In genomic region chr5:146576668-146577067, GRCm38 (mm10) we compare ENCODE assay signal across 30 mouse cellular contexts. TPM values are rescaled to one million over a fixed set of nuclear protein-coding genes. Genes with fewer than 3 reads are reported as not detected.
DNase-seq lines count a peak whose midpoint lies in the region; ATAC-seq and TF ChIP-seq lines count a peak whose summit lies in the region.
"Had no signal": no experiment of that assay in that cellular context is flagged by ENCODE, and none has a peak within 500 bp of the region (broad histone marks: within the 10 kb centered on the region; RNA-seq: fewer than 3 reads in every experiment).

No protein-coding gene starts in this region.

- WGBS in heart, adult 2 months = 84% methylated on average over 3 of the region's 3 CpGs
- 76% methylated on average over 3 of the region's 3 CpGs for WGBS in liver, postnatal 0 days (ENCODE audit: insufficient replicate concordance)
- WGBS in liver, embryonic 12.5 days (ENCODE audit: insufficient replicate concordance) = 72% methylated on average over 3 of the region's 3 CpGs

- H3K4me3 ChIP-seq in heart, adult 2 months = no peak overlapping the region
- H3K4me3 ChIP-seq in liver, postnatal 0 days (ENCODE audit: low read depth, low read length) = no peak overlapping the region
- H3K4me3 ChIP-seq in liver, embryonic 12.5 days = no peak overlapping the region
- no peak overlapping the region for H3K4me3 ChIP-seq in ES-Bruce4 (ENCODE audit: low read depth, low read length)
- H3K4me3 ChIP-seq: embryonic facial prominence, embryonic 10.5 days; hindbrain, embryonic 10.5 days; limb, embryonic 12.5 days had no signal

- 0 out of 2 replicates have a peak, but pooled peaks have one; percentile 6 for TF ChIP-seq CTCF in heart, adult 2 months (IDR thresholded peaks at IDR 0.05)
- peak; percentile 30; the same call in 1 of the 2 replicates for TF ChIP-seq CTCF in liver, postnatal 0 days (IDR thresholded peaks at IDR 0.05; ENCODE audit: low read depth)
- peak; percentile 53 for TF ChIP-seq CTCF in ES-Bruce4 (IDR thresholded peaks at IDR 0.05; ENCODE audit: low read depth, low read length)
- 0 out of 2 replicates have a peak, but pooled peaks have one; percentile 14 for TF ChIP-seq CTCF in brain, embryonic 14.5 days (IDR thresholded peaks at IDR 0.05; ENCODE audit: borderline replicate concordance, extremely low read depth, insufficient read depth, insufficient read length)

- no peak overlapping the region for H3K9ac ChIP-seq in heart, adult 2 months (ENCODE audit: low read depth, low read length)
- no peak overlapping the region for H3K9ac ChIP-seq in liver, postnatal 0 days (replicated peaks)
- H3K9ac ChIP-seq in liver, embryonic 12.5 days = no peak overlapping the region
- no peak overlapping the region for H3K9ac ChIP-seq in ES-Bruce4 (ENCODE audit: low read depth, poor library complexity, severe bottlenecking)
- H3K9ac ChIP-seq: limb, embryonic 12.5 days had no signal

- no peaks in the 10 kb centered on the region for H3K79me2 ChIP-seq in heart, adult 2 months (replicated peaks; ENCODE audit: control insufficient read depth, insufficient read depth, low read length)

- intact Hi-C loops in heart, adult 2 months (cut with DNase I) = no loop called here
- intact Hi-C loops in heart, postnatal 36 days (cut with DNase I) = no loop called here

- H3K9me3 ChIP-seq in liver, postnatal 0 days (ENCODE audit: low read length) = no peaks in the 10 kb centered on the region
- no peaks in the 10 kb centered on the region for H3K9me3 ChIP-seq in liver, embryonic 12.5 days (replicated peaks)
- H3K9me3 ChIP-seq in ES-Bruce4 (replicated peaks; ENCODE audit: control insufficient read depth, insufficient read depth, low read length, poor library complexity, severe bottlenecking) = no peaks in the 10 kb centered on the region
- H3K9me3 ChIP-seq: embryonic facial prominence, embryonic 10.5 days; hindbrain, embryonic 10.5 days; limb, embryonic 12.5 days had no signal

- no peak for DNase-seq in heart, adult 2 months
- no peak for DNase-seq in heart, postnatal 36 days
- DNase-seq in liver, postnatal 0 days = no peak
- no peak for DNase-seq in brain, embryonic 14.5 days (ENCODE audit: low read depth)
- DNase-seq in cerebellum, adult 9-10 months = no peak
- DNase-seq: adrenal gland, postnatal 14 days; cerebellum, adult 18-20 months; gastrocnemius, postnatal 10 days; kidney, adult 8-10 months; kidney, postnatal 36 days; lung, adult 18-20 months; lung, postnatal 36 days; retina, postnatal 1 day; right cerebral cortex, postnatal 4 days; thymus, adult 2 months had no signal

- H3K27ac ChIP-seq in heart, adult 2 months = no peak overlapping the region
- H3K27ac ChIP-seq in liver, postnatal 0 days (ENCODE audit: low read depth) = no peak overlapping the region
- no peak overlapping the region for H3K27ac ChIP-seq in liver, embryonic 12.5 days
- no peak overlapping the region for H3K27ac ChIP-seq in ES-Bruce4 (ENCODE audit: insufficient read depth, low read length)
- H3K27ac ChIP-seq: embryonic facial prominence, embryonic 10.5 days; hindbrain, embryonic 10.5 days; limb, embryonic 12.5 days had no signal

- no peaks in the 10 kb centered on the region for H3K4me1 ChIP-seq in heart, adult 2 months (ENCODE audit: control insufficient read depth, insufficient read depth, low read length)
- no peaks in the 10 kb centered on the region for H3K4me1 ChIP-seq in liver, postnatal 0 days (ENCODE audit: insufficient read depth)
- H3K4me1 ChIP-seq in liver, embryonic 12.5 days = no peaks in the 10 kb centered on the region
- no peaks in the 10 kb centered on the region for H3K4me1 ChIP-seq in ES-Bruce4 (ENCODE audit: control insufficient read depth, insufficient read depth, low read length)
- H3K4me1 ChIP-seq: embryonic facial prominence, embryonic 10.5 days; hindbrain, embryonic 10.5 days; limb, embryonic 12.5 days had no signal

- H3K4me2 ChIP-seq in liver, postnatal 0 days (ENCODE audit: low read depth, low read length) = no peak overlapping the region
- H3K4me2 ChIP-seq in liver, embryonic 12.5 days = no peak overlapping the region
- H3K4me2 ChIP-seq: limb, embryonic 12.5 days had no signal

- TF ChIP-seq EP300 in heart, adult 2 months (IDR thresholded peaks at IDR 0.05; ENCODE audit: insufficient read depth, low read depth, low read length) = no peak
- no peak for TF ChIP-seq EP300 in liver, postnatal 0 days (IDR thresholded peaks at IDR 0.05; ENCODE audit: low read depth)
- TF ChIP-seq EP300 in ES-Bruce4 (IDR thresholded peaks at IDR 0.05; ENCODE audit: insufficient read depth, low read depth, low read length) = no peak

- no peak for ATAC-seq in liver, postnatal 0 days
- ATAC-seq in liver, embryonic 12.5 days = no peak
- ATAC-seq: activated CD4-positive, CD25-positive, alpha-beta regulatory T cell, adult 4 months; midbrain, embryonic 16.5 days had no signal

- TF ChIP-seq POLR2A in heart, adult 2 months (IDR thresholded peaks at IDR 0.05; ENCODE audit: insufficient read depth, low read depth, low read length) = no peak
- no peak for TF ChIP-seq POLR2A in ES-Bruce4 (IDR thresholded peaks at IDR 0.05; ENCODE audit: insufficient read depth, low read length)
- TF ChIP-seq POLR2A in brain, embryonic 14.5 days (IDR thresholded peaks at IDR 0.05; ENCODE audit: borderline replicate concordance, extremely low read depth, insufficient read depth, insufficient read length, poor library complexity, severe bottlenecking) = no peak

- H3K36me3 ChIP-seq in heart, adult 2 months (ENCODE audit: control insufficient read depth, insufficient read depth, low read length) = no peaks in the 10 kb centered on the region
- H3K36me3 ChIP-seq in liver, postnatal 0 days (replicated peaks; ENCODE audit: insufficient read depth, low read length) = no peaks in the 10 kb centered on the region
- H3K36me3 ChIP-seq in liver, embryonic 12.5 days = no peaks in the 10 kb centered on the region
- no peaks in the 10 kb centered on the region for H3K36me3 ChIP-seq in ES-Bruce4 (ENCODE audit: control insufficient read depth, insufficient read depth, low read length, poor library complexity, severe bottlenecking)
- H3K36me3 ChIP-seq: embryonic facial prominence, embryonic 10.5 days; hindbrain, embryonic 10.5 days; limb, embryonic 12.5 days had no signal

- H3K27me3 ChIP-seq in heart, adult 2 months (ENCODE audit: control insufficient read depth, insufficient read depth, low read length) = no peaks in the 10 kb centered on the region
- no peaks in the 10 kb centered on the region for H3K27me3 ChIP-seq in liver, postnatal 0 days (ENCODE audit: insufficient read depth, low read length)
- no peaks in the 10 kb centered on the region for H3K27me3 ChIP-seq in liver, embryonic 12.5 days (replicated peaks)
- no peaks in the 10 kb centered on the region for H3K27me3 ChIP-seq in ES-Bruce4 (ENCODE audit: control insufficient read depth, insufficient read depth, low read length, poor library complexity, severe bottlenecking)
- H3K27me3 ChIP-seq: limb, embryonic 12.5 days had no signal

RNA-seq across cellular contexts. Expression of gene Gpr12, which starts 8.4 kb away (rescaled TPM):
- not detected for total RNA-seq in heart, adult 2 months (2021)
- 0.27 TPM in 1 of 2 replicates, not detected in the other for polyA plus RNA-seq in heart, adult 2 months (2012; rRNA removed)
- not detected for total RNA-seq in heart, postnatal 36 days (2021)
- 0.26 and 0.41 TPM in 2 replicates for polyA plus RNA-seq in liver, postnatal 0 days (2015; fragmentation: Nextera tagmentation; extraction: Ambion mirVana)
- 0.08 TPM in 1 of 2 replicates, not detected in the other for polyA plus RNA-seq in liver, embryonic 12.5 days (2016; fragmentation: Nextera tagmentation; extraction: Ambion mirVana)
- not detected in 2 replicates for polyA plus RNA-seq in ES-Bruce4 (2011; ENCODE audit: insufficient read depth, insufficient read length, low read depth, missing spikeins)
- 17.9 and 19.2 TPM in 2 replicates for polyA plus RNA-seq in brain, embryonic 14.5 days (2012; rRNA removed)
- total RNA-seq: heart, adult 8-10 months; megakaryocyte-erythroid progenitor cell, adult 5-6 weeks; neutrophil, adult 5-6 weeks had no signal
- polyA plus RNA-seq: activated CD4-positive, CD25-positive, alpha-beta regulatory T cell, adult 4 months; heart, embryonic 16.5 days; hindbrain, embryonic 10.5 days had no signal

RNA-seq across cellular contexts. Expression of gene Gm3415, which starts 20.7 kb away (rescaled TPM):
- total RNA-seq in heart, adult 2 months (2021) = not detected
- not detected in 2 replicates for polyA plus RNA-seq in heart, adult 2 months (2012; rRNA removed)
- total RNA-seq in heart, postnatal 36 days (2021) = not detected
- not detected in 2 replicates for polyA plus RNA-seq in liver, postnatal 0 days (2015; fragmentation: Nextera tagmentation; extraction: Ambion mirVana)
- polyA plus RNA-seq in liver, embryonic 12.5 days (2016; fragmentation: Nextera tagmentation; extraction: Ambion mirVana) = not detected in 2 replicates
- polyA plus RNA-seq in ES-Bruce4 (2011; ENCODE audit: insufficient read depth, insufficient read length, low read depth, missing spikeins) = not detected in 2 replicates
- not detected in 2 replicates for polyA plus RNA-seq in brain, embryonic 14.5 days (2012; rRNA removed)
- total RNA-seq: adrenal gland, postnatal 14 days; gastrocnemius, postnatal 10 days; heart, adult 8-10 months; layer of hippocampus, postnatal 10 days; megakaryocyte-erythroid progenitor cell, adult 5-6 weeks; neutrophil, adult 5-6 weeks had no signal
- polyA plus RNA-seq: activated CD4-positive, CD25-positive, alpha-beta regulatory T cell, adult 4 months; embryonic facial prominence, embryonic 10.5 days; forebrain, embryonic 11.5 days; frontal cortex, adult 2 months; heart, embryonic 16.5 days; hindbrain, embryonic 10.5 days; limb, embryonic 12.5 days; midbrain, embryonic 16.5 days; stomach, embryonic 16.5 days; thymus, adult 2 months had no signal

RNA-seq across cellular contexts. Expression of gene Gm3409, which starts 39.2 kb away (rescaled TPM):
- total RNA-seq in heart, adult 2 months (2021) = not detected
- polyA plus RNA-seq in heart, adult 2 months (2012; rRNA removed) = not detected in 2 replicates
- total RNA-seq in heart, postnatal 36 days (2021) = not detected
- not detected in 2 replicates for polyA plus RNA-seq in liver, postnatal 0 days (2015; fragmentation: Nextera tagmentation; extraction: Ambion mirVana)
- polyA plus RNA-seq in liver, embryonic 12.5 days (2016; fragmentation: Nextera tagmentation; extraction: Ambion mirVana) = not detected in 2 replicates
- polyA plus RNA-seq in ES-Bruce4 (2011; ENCODE audit: insufficient read depth, insufficient read length, low read depth, missing spikeins) = not detected in 2 replicates
- polyA plus RNA-seq in brain, embryonic 14.5 days (2012; rRNA removed) = not detected in 2 replicates
- total RNA-seq: adrenal gland, postnatal 14 days; gastrocnemius, postnatal 10 days; heart, adult 8-10 months; layer of hippocampus, postnatal 10 days; megakaryocyte-erythroid progenitor cell, adult 5-6 weeks; neutrophil, adult 5-6 weeks had no signal
- polyA plus RNA-seq: activated CD4-positive, CD25-positive, alpha-beta regulatory T cell, adult 4 months; embryonic facial prominence, embryonic 10.5 days; forebrain, embryonic 11.5 days; frontal cortex, adult 2 months; heart, embryonic 16.5 days; hindbrain, embryonic 10.5 days; limb, embryonic 12.5 days; midbrain, embryonic 16.5 days; stomach, embryonic 16.5 days; thymus, adult 2 months had no signal

RNA-seq across cellular contexts. Expression of gene Gm3404, which starts 51.1 kb away (rescaled TPM):
- total RNA-seq in heart, adult 2 months (2021) = not detected
- not detected in 2 replicates for polyA plus RNA-seq in heart, adult 2 months (2012; rRNA removed)
- not detected for total RNA-seq in heart, postnatal 36 days (2021)
- not detected in 2 replicates for polyA plus RNA-seq in liver, postnatal 0 days (2015; fragmentation: Nextera tagmentation; extraction: Ambion mirVana)
- polyA plus RNA-seq in liver, embryonic 12.5 days (2016; fragmentation: Nextera tagmentation; extraction: Ambion mirVana) = not detected in 2 replicates
- not detected in 2 replicates for polyA plus RNA-seq in ES-Bruce4 (2011; ENCODE audit: insufficient read depth, insufficient read length, low read depth, missing spikeins)
- not detected in 2 replicates for polyA plus RNA-seq in brain, embryonic 14.5 days (2012; rRNA removed)
- total RNA-seq: adrenal gland, postnatal 14 days; gastrocnemius, postnatal 10 days; heart, adult 8-10 months; layer of hippocampus, postnatal 10 days; megakaryocyte-erythroid progenitor cell, adult 5-6 weeks; neutrophil, adult 5-6 weeks had no signal
- polyA plus RNA-seq: activated CD4-positive, CD25-positive, alpha-beta regulatory T cell, adult 4 months; embryonic facial prominence, embryonic 10.5 days; forebrain, embryonic 11.5 days; frontal cortex, adult 2 months; heart, embryonic 16.5 days; hindbrain, embryonic 10.5 days; limb, embryonic 12.5 days; midbrain, embryonic 16.5 days; stomach, embryonic 16.5 days; thymus, adult 2 months had no signal

Comparison
In these comparisons a context has a peak if more than half of its experiments do, and no peak if none do; other contexts are left out.
1. RNA of gene Gpr12, which starts 8.4 kb away (polyA plus RNA-seq): 17.9 to 19.2 TPM in brain, embryonic 14.5 days; 0.26 to 0.41 TPM in liver, postnatal 0 days, 0.27 TPM in heart, adult 2 months, 0.08 TPM in liver, embryonic 12.5 days and not detected in ES-Bruce4; every median in the first group is over 10 times any median in the second.
2. Peak in every context shown above with its lines, with median percentiles within 50 percentile points of each other: CTCF ChIP-seq.